Mouse (Mus musculus): Measurements from ENCODE around the gene Vdac1. TPM values are rescaled to one million over a fixed set of nuclear protein-coding genes. Genes with fewer than 3 reads are reported as not detected.

The Vdac1 gene
- polyA plus RNA-seq, 1 experiment from 2014 or later, result 210 TPM

DNA sequence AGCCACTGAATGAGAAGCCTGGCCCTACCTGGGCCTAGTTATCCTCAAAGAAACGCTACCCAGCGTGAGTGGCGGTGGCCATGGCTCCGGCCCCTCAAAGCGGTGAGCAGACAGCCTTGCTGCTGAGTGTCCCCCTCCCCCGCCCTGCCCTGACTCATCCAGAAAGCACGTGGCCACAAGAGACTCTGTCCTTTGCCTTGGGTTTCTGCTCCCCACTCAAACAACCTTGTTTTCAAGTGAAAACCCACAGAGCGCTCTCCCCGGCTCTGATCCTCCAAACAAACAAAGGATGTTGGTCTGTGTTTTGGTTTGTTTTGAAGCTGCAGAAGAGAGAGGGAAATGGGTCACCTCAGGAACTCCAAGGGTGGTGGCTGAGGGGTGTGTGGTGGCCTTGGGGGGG lies 19.7 kb upstream of the Vdac1 start:
- Histone ChIP-seq H3K27me3 (ENCODE audit: control insufficient read depth, insufficient read depth, low read length) (no peaks in the 10 kb centered on the region), H3K9ac (ENCODE audit: low read length) (no peak overlapping the region), H3K4me3 (ENCODE audit: low read depth, low read length) (no peak overlapping the region), H3K9me3 (ENCODE audit: control insufficient read depth, low read length) (no peaks in the 10 kb centered on the region), H3K27ac (ENCODE audit: low read depth, low read length) (no peak overlapping the region), H3K36me3 (ENCODE audit: control insufficient read depth, insufficient read depth, low read length) (no peaks in the 10 kb centered on the region), H3K4me2 (no peak overlapping the region), H3K4me1 (ENCODE audit: control insufficient read depth, insufficient read depth, low read length) (no peaks in the 10 kb centered on the region; the same call in 1 of the 2 replicates)
- DNase-seq (ENCODE audit: low spot score, missing footprints) (no peak), ATAC-seq (ENCODE audit: low FRiP score) (no peak)
- WGBS, result 54% methylated on average over 9 of the region's 9 CpGs

DNA sequence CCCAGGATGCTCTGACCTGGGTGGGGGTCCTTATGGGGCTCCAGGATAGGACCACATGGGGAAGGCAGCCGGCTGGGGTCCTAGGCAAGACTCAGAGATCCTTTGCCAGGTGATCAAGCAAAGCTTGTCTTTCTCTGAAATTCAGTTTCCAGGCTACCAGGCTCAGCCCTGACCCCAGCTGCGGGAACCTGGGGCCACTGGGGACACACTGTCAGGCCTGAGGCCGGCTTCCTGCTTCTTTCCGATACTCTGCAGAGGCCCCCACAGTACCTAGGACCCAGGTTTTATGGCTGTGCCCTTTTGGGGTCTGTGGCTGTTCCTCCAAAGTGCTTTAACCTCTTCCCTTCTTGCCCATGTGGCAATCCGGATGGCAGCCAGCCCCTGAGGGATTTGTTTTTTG lies 19.2 kb upstream of the Vdac1 start:
- Histone ChIP-seq H3K9ac (ENCODE audit: low read length) (no peak overlapping the region), H3K4me2 (no peak overlapping the region), H3K36me3 (ENCODE audit: control insufficient read depth, insufficient read depth, low read length) (no peaks in the 10 kb centered on the region), H3K9me3 (ENCODE audit: control insufficient read depth, low read length) (no peaks in the 10 kb centered on the region), H3K4me1 (ENCODE audit: control insufficient read depth, insufficient read depth, low read length) (peaks cover under 1% of the 10 kb centered on the region), H3K27ac (ENCODE audit: low read depth, low read length) (no peak overlapping the region), H3K27me3 (ENCODE audit: control insufficient read depth, insufficient read depth, low read length) (no peaks in the 10 kb centered on the region), H3K4me3 (ENCODE audit: low read depth, low read length) (no peak overlapping the region)
- ATAC-seq (ENCODE audit: low FRiP score) (no peak), DNase-seq (ENCODE audit: low spot score, missing footprints) (no peak)
- 75% methylated on average over 5 of the region's 5 CpGs for WGBS

DNA sequence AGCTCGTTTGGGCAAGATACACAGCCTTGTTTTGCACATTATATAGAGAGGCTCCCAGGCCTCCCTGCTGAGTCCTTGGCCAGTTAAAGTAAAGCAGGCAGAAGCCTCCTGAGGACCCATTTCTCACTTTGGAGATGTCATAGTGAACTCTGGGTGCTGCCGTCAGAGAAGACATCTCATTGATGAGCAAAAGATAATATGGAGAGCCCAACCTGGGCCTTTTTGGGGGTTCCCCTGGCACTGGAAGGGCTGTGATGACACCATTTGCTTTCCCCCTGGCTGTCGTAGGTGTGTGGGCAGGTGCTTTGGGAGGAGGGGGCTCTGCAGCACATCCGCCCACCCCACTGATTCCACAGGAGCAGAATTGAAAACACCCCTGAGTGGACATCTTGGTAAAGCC lies 18.4 kb upstream of the Vdac1 start:
- WGBS, result 84% methylated on average over 4 of the region's 4 CpGs
- H3K27ac ChIP-seq (ENCODE audit: low read depth, low read length), result no peak overlapping the region
- H3K9me3 ChIP-seq (ENCODE audit: control insufficient read depth, low read length), result no peaks in the 10 kb centered on the region

DNA sequence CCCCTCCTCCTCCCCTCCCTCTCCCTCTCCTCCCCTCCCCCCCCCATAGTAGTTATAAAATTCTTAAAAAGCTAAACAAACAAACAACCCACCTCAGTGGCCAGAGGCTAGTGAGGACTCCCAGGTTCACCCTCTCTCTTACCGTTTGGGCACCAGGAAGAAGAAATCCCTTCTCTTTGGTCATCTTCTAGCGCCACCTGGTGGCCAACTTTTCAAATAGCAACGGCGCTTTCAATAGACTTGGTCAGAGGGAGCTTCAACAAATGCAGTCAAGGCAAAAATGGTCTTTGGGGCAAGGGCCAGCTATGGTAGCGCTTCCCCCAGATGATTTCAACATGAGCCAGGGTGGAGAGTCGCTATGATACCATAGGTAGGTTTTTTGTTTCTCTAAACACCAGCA lies 17.5 kb upstream of the Vdac1 start:
- peak; percentile 98 for DNase-seq (ENCODE audit: low spot score, missing footprints)

More for the DNA sequence above, 18.4 kb upstream of the Vdac1 start:
- H3K4me1 ChIP-seq (ENCODE audit: control insufficient read depth, insufficient read depth, low read length), result peaks cover 3% of the 10 kb centered on the region
- no peak for DNase-seq (ENCODE audit: low spot score, missing footprints)
- no peak overlapping the region for H3K4me3 ChIP-seq (ENCODE audit: low read depth, low read length)
- H3K9ac ChIP-seq (ENCODE audit: low read length), result no peak overlapping the region
- H3K36me3 ChIP-seq (ENCODE audit: control insufficient read depth, insufficient read depth, low read length), result no peaks in the 10 kb centered on the region
- ATAC-seq (ENCODE audit: low FRiP score), result no peak
- no peak overlapping the region for H3K4me2 ChIP-seq
- no peaks in the 10 kb centered on the region for H3K27me3 ChIP-seq (ENCODE audit: control insufficient read depth, insufficient read depth, low read length)

DNA sequence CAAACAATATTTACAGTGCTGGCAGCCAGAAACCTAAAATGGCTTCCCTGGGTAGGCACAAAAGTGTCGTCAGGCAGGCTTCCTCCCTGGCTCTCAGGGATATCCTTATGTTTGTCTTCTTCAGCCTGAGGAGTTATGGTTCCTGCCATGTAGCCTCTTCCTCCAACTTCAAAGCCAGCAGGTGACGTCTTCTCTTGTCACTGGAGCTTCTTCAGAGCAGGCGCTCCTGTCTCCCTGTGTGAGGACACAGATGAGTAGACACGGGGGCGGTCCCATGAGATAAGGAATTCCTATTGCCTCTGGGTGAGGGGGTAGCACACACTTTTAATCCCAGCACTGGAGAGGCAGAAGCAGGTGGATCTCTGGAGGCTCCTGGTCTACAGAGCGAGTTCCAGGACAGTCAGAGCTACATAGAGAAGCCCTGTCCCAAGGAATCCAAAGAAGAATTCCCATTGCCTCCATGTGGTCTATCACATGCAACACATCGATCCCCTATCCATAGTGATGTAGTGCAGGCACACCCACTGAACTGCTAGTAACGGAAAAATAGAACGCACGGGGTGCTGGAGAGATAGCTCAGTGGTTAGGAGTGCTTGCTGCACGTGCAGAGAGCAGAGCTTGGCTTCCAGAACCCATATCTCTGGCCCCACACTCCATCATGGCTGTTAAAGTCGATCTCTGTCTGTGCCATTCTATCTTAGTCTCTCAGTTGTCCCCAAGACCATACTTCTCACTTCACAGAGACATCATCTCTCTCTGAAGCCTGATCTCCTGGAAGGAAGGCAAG lies 15.5 kb upstream of the Vdac1 start:
- Histone ChIP-seq H3K4me2 (no peak overlapping the region), H3K27me3 (ENCODE audit: control insufficient read depth, insufficient read depth, low read length) (no peaks in the 10 kb centered on the region), H3K27ac (ENCODE audit: low read depth, low read length) (no peak overlapping the region), H3K36me3 (ENCODE audit: control insufficient read depth, insufficient read depth, low read length) (no peaks in the 10 kb centered on the region), H3K4me1 (ENCODE audit: control insufficient read depth, insufficient read depth, low read length) (peaks cover 3% of the 10 kb centered on the region), H3K9ac (ENCODE audit: low read length) (no peak overlapping the region), H3K9me3 (ENCODE audit: control insufficient read depth, low read length) (no peaks in the 10 kb centered on the region; the same call in 1 of the 2 replicates), H3K4me3 (ENCODE audit: low read depth, low read length) (no peak overlapping the region)
- ATAC-seq (ENCODE audit: low FRiP score), result no peak
- WGBS, result 84% methylated on average over 12 of the region's 12 CpGs
- DNase-seq (ENCODE audit: low spot score, missing footprints), result no peak

More for the DNA sequence above, 17.5 kb upstream of the Vdac1 start:
- H3K27me3 ChIP-seq (ENCODE audit: control insufficient read depth, insufficient read depth, low read length), result no peaks in the 10 kb centered on the region
- WGBS, result 7% methylated on average over 6 of the region's 6 CpGs
- H3K4me1 ChIP-seq (ENCODE audit: control insufficient read depth, insufficient read depth, low read length), result peaks cover 3% of the 10 kb centered on the region
- H3K27ac ChIP-seq (ENCODE audit: low read depth, low read length), result no peak overlapping the region
- H3K9ac ChIP-seq (ENCODE audit: low read length), result no peak overlapping the region
- no peaks in the 10 kb centered on the region for H3K9me3 ChIP-seq (ENCODE audit: control insufficient read depth, low read length)
- no peak overlapping the region for H3K4me3 ChIP-seq (ENCODE audit: low read depth, low read length)
- H3K36me3 ChIP-seq (ENCODE audit: control insufficient read depth, insufficient read depth, low read length), result no peaks in the 10 kb centered on the region
- H3K4me2 ChIP-seq, result no peak overlapping the region
- no peak for ATAC-seq (ENCODE audit: low FRiP score)

DNA sequence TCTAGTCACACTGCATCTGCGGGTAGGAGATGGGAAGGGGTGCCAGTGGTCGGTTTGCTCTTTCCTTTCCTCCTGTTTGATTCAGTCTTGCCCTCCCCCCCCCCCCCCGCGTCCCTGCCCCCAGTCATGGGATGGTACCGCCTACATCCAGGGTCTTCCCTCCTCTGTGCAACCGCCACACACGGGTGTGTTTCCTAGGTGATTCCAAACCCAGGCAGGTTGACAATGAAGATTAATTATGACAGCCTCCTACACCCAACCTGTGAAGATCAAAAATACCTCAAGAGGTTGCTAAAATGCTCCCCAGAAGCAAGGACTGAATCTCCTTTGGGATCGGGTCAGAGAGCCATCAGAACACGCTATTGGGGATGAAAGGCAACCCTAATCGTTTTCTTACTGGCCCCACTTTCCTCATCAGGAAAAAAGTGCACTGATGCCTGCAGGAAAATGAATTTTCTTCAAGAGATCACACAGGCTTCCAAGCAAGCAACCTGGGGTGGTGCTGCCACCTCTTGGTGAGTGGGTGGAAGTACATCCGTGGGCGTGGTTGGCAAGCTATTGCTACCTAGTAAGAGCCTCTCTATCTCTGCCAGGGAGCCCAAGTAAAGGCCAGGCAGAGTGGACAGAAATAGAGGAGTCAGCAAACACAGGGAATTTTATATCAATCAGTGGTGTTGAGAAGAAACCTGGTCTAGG lies 14.6 kb upstream of the Vdac1 start:
- Histone ChIP-seq H3K36me3 (ENCODE audit: control insufficient read depth, insufficient read depth, low read length) (no peaks in the 10 kb centered on the region), H3K9ac (ENCODE audit: low read length) (peak overlapping the region; percentile 20; the same call in 1 of the 2 replicates), H3K9me3 (ENCODE audit: control insufficient read depth, low read length) (no peaks in the 10 kb centered on the region; the same call in 1 of the 2 replicates), H3K4me2 (peak overlapping the region; percentile 41), H3K4me1 (ENCODE audit: control insufficient read depth, insufficient read depth, low read length) (peaks cover 3% of the 10 kb centered on the region), H3K27me3 (ENCODE audit: control insufficient read depth, insufficient read depth, low read length) (no peaks in the 10 kb centered on the region), H3K27ac (ENCODE audit: low read depth, low read length) (no peak overlapping the region), H3K4me3 (ENCODE audit: low read depth, low read length) (peak overlapping the region; percentile 20; the same call in 1 of the 2 replicates)
- 12% methylated on average over 8 of the region's 12 CpGs for WGBS
- peak; percentile 99 for DNase-seq (ENCODE audit: low spot score, missing footprints)
- peak; percentile 33 for ATAC-seq (ENCODE audit: low FRiP score)

DNA sequence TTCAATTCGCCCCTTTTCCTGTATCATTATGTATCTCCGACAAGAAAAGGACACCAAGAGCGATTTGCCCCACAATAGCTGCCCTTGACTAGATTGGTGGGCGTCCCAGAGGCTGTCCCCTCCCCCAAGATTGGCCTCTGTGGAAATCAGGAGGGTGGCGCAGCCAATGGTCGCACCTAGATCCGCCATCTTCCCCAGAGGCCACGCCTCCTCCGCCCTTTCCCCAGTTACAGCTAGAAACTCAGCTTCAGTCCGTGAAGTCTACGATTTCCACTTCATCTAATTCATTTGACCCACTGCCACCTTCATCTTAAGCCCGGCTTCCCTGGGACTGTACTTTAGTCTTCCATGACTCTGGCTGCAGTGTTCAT lies 14.0 kb upstream of the Vdac1 start:
- H3K9ac ChIP-seq (ENCODE audit: low read length), result peak overlapping the region; percentile 20; the same call in 1 of the 2 replicates
- H3K4me1 ChIP-seq (ENCODE audit: control insufficient read depth, insufficient read depth, low read length), result peaks cover 3% of the 10 kb centered on the region
- peak; percentile 90 for DNase-seq (ENCODE audit: low spot score, missing footprints)
- no peaks in the 10 kb centered on the region for H3K27me3 ChIP-seq (ENCODE audit: control insufficient read depth, insufficient read depth, low read length)
- peak overlapping the region; percentile 41 for H3K4me2 ChIP-seq
- WGBS, result 4% methylated on average over 12 of the region's 12 CpGs
- H3K36me3 ChIP-seq (ENCODE audit: control insufficient read depth, insufficient read depth, low read length), result no peaks in the 10 kb centered on the region
- ATAC-seq (ENCODE audit: low FRiP score), result no peak
- no peaks in the 10 kb centered on the region; the same call in 1 of the 2 replicates for H3K9me3 ChIP-seq (ENCODE audit: control insufficient read depth, low read length)
- H3K27ac ChIP-seq (ENCODE audit: low read depth, low read length), result no peak overlapping the region
- H3K4me3 ChIP-seq (ENCODE audit: low read depth, low read length), result peak overlapping the region; percentile 20; the same call in 1 of the 2 replicates

DNA sequence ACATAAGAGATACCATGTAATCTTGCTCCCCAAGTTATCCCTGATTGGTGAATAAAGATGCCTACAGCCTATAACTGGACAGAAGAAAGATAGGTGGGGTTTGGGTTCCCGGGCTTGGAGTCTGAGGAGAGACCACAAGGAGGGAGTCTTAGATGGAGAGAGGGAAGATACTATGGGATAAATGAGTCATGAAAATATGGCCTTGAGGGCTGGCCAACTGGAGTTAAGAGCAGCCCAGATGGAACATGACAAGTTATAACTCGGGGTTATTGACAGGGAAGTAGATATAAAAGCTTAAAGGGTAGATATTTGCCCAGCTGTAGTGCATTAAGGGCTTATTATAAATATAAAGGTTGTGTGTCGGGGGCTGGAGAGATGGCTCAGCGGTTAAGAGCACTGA lies 12.5 kb upstream of the Vdac1 start:
- WGBS, result 88% methylated on average over 4 of the region's 4 CpGs
- Histone ChIP-seq H3K36me3 (ENCODE audit: control insufficient read depth, insufficient read depth, low read length) (no peaks in the 10 kb centered on the region), H3K9ac (ENCODE audit: low read length) (no peak overlapping the region), H3K9me3 (ENCODE audit: control insufficient read depth, low read length) (no peaks in the 10 kb centered on the region; the same call in 1 of the 2 replicates), H3K27me3 (ENCODE audit: control insufficient read depth, insufficient read depth, low read length) (no peaks in the 10 kb centered on the region), H3K4me1 (ENCODE audit: control insufficient read depth, insufficient read depth, low read length) (peaks cover 3% of the 10 kb centered on the region), H3K27ac (ENCODE audit: low read depth, low read length) (no peak overlapping the region), H3K4me2 (no peak overlapping the region), H3K4me3 (ENCODE audit: low read depth, low read length) (no peak overlapping the region)
- ATAC-seq (ENCODE audit: low FRiP score) (no peak), DNase-seq (ENCODE audit: low spot score, missing footprints) (no peak)

DNA sequence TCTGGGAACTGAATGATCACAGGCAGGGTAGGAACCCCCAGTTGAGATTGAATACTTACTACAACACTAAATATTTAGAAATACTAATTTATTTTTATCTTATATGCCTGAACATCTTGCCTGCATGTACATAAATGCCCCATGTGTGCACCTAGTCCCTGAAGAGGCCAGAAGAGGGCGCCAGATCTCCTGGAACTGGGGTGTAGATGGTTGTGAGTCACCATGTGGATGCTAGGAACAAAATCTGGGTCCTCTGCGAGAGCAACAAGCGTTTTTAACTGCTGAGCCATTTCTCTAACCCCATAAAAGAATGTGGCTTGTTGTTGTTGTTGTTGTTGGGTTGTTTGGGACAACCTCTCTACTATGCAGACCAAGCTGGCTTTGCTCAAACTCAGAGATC lies 11.9 kb upstream of the Vdac1 start:
- Histone ChIP-seq H3K4me2 (no peak overlapping the region), H3K36me3 (ENCODE audit: control insufficient read depth, insufficient read depth, low read length) (no peaks in the 10 kb centered on the region), H3K9me3 (ENCODE audit: control insufficient read depth, low read length) (no peaks in the 10 kb centered on the region; the same call in 1 of the 2 replicates), H3K9ac (ENCODE audit: low read length) (no peak overlapping the region), H3K27me3 (ENCODE audit: control insufficient read depth, insufficient read depth, low read length) (no peaks in the 10 kb centered on the region), H3K4me3 (ENCODE audit: low read depth, low read length) (no peak overlapping the region), H3K4me1 (ENCODE audit: control insufficient read depth, insufficient read depth, low read length) (peaks cover 3% of the 10 kb centered on the region), H3K27ac (ENCODE audit: low read depth, low read length) (no peak overlapping the region)
- ATAC-seq (ENCODE audit: low FRiP score) (no peak), DNase-seq (ENCODE audit: low spot score, missing footprints) (no peak)
- WGBS, result 65% methylated on average over 3 of the region's 3 CpGs

All from midbrain, embryonic 11.5 days (tissue).